Mouse (Mus musculus) heart, postnatal 0 days (tissue): ENCODE results near the gene Nt5c2.

Experiments used
- CTCF ChIP-seq: IDR thresholded peaks from 2 replicates; pipeline ENCODE4 v1.5.1; 2016; ENCODE audit warnings: antibody characterized with exemption, control low read depth, low read depth
- EP300 ChIP-seq: IDR thresholded peaks from 2 replicates; pipeline ENCODE4 v1.6.1; 2016; ENCODE audit warnings: antibody characterized with exemption, low read depth

- TF ChIP-seq CTCF (no peak), EP300 (no peak)
Measured at GRCm38 (mm10) chr19:46903379-46903778, 111.6 kb downstream of the Nt5c2 start.
